Mouse (Mus musculus): Measurements from ENCODE around the gene Irgm1. TPM values are rescaled to one million over a fixed set of nuclear protein-coding genes. Genes with fewer than 3 reads are reported as not detected.

The Irgm1 gene
- total RNA-seq, 2 experiments from 2014 or later: 7.9 to 8.0 TPM

GRCm38 (mm10) chr11:48813782-48814181 is 57.7 kb downstream of the Irgm1 start:
- DNase-seq (ENCODE audit: low spot score in 2 of 2): no peak

Other genes starting within 250 kb of the Irgm1 start
- gene Rack1, start 71.4 kb downstream of the Irgm1 start, total RNA-seq (2021): 100 to 1,000 TPM; 692 to 818 TPM
- gene Trim41, start 54.3 kb downstream of the Irgm1 start, total RNA-seq (2021): 10 to 100 TPM; 26.4 to 30.1 TPM
- gene Trim7, start 45.5 kb downstream of the Irgm1 start, total RNA-seq (2021): 10 to 100 TPM; 46.3 to 63.6 TPM
- 1 to 10 TPM; 1.9 to 4.9 TPM for gene Gm12184, start 45.0 kb downstream of the Irgm1 start, total RNA-seq (2021)
- under 1 TPM; 0.44 to 0.59 TPM for gene Gm5431, start 30.5 kb upstream of the Irgm1 start, total RNA-seq (2021)
- 1 to 10 TPM; 1.6 to 3.0 TPM for gene Psme2b, start 74.5 kb upstream of the Irgm1 start, total RNA-seq (2021)
- under 1 TPM; 0.10 to 0.15 TPM for gene Olfr56, start 107.2 kb upstream of the Irgm1 start, total RNA-seq (2021)
- gene 9930111J21Rik1, start 107.7 kb upstream of the Irgm1 start, total RNA-seq (2021): 1 to 10 TPM in 1 of 2 experiments, under 1 TPM in 1; 0.57 to 1.3 TPM
- under 1 TPM; 0.44 to 0.54 TPM for gene Gm12185, start 120.5 kb upstream of the Irgm1 start, total RNA-seq (2021)
- gene Tgtp1, start 122.5 kb upstream of the Irgm1 start, total RNA-seq (2021): under 1 TPM; 0.57 to 0.81 TPM
- 1 to 10 TPM; 1.7 to 1.9 TPM for gene 9930111J21Rik2, start 179.6 kb upstream of the Irgm1 start, total RNA-seq (2021)
- gene Tgtp2, start 192.5 kb upstream of the Irgm1 start, total RNA-seq (2021): not detected
- 1 to 10 TPM; 1.6 to 2.1 TPM for gene Ifi47, start 204.9 kb upstream of the Irgm1 start, total RNA-seq (2021)
- under 1 TPM in 1 of 2 experiments, not detected in 1; 0.27 TPM for gene Olfr1396, start 243.2 kb upstream of the Irgm1 start, total RNA-seq (2021)